Mouse (Mus musculus) splenic B cell, adult 2 months (primary cell): ENCODE data around the gene Sufu.

Source experiments
- DNase-seq: peaks from one replicate; pipeline ENCODE4 v3.0.0-alpha.2; 2011; ENCODE audit warnings: low read depth, low spot score
- H3K27me3 ChIP-seq: 2 replicates; pipeline ENCODE4 v1.6.1; 2012; ENCODE audit warnings: mild to moderate bottlenecking, low read length, moderate library complexity, mixed read lengths; ENCODE audit not compliant: control insufficient read depth, poor library complexity, insufficient read depth, severe bottlenecking
- H3K36me3 ChIP-seq: 2 replicates; pipeline ENCODE4 v1.6.1; 2012; ENCODE audit warnings: mild to moderate bottlenecking, low read length, moderate library complexity, mixed read lengths; ENCODE audit not compliant: control insufficient read depth, poor library complexity, insufficient read depth, severe bottlenecking

Gene Sufu

DNA sequence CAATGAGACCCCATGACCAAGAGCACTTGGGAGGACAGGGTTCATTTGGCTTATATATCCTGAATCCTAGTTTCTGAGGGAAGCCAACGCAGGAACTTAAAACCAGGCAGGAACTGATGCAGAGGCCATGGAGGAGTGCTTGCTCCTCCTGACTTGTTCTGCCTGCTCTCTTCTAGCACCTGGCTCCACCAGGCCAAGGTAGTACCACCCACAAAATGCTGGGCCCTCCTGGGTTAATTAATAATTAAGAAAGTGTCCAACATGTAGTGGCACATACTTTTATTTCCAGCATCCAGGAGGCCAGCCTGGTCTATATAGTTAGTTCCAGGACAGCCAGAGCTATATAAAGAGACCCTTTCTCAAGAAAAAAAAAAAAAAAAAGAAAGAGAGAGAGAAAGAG is 7.3 kb downstream of the Sufu start:
- Histone ChIP-seq H3K36me3 (peaks cover 3% of the 10 kb centered on the region; the same call in 1 of the 2 replicates), H3K27me3 (no peaks in the 10 kb centered on the region)
- no peak for DNase-seq

DNA sequence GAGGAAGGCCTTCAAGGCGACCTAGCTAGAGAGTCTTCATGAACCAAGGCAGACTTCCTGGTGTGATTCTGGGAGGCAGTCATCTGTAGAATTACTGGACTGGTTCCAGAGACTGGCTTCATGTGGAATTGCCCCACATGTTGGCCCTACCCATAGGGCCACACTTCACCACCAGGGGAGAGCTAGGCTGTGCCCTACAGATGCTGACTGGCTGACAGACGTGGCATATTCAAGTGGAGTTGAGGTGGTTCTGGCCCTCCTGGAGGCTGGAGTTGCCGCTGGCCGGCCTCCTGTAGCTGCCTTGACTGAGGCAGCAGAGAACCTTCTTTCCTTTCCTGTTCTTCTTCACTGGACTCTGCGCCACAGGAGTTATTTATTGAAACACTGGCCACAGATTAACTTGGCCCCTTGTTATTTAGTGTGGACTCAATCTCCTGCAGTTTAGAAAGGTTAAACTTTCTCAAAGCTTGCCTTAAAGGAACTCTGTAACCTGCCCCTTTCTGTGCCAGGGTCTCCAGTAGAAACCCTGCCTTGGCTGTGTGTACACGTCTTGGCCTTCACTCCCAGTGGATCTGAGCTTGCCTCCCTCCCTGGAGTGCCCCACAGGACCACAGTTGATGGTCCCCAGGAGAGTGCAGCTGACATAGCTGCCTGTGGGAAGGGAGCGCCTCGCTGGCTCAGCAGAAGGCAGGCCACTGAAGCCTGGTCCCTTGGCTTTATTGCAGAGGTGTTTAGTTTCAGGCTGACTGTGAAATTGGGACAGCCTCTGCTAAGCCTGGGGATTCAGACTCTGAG is 10.1 kb downstream of the Sufu start:
- Histone ChIP-seq H3K27me3 (no peaks in the 10 kb centered on the region), H3K36me3 (peaks cover 3% of the 10 kb centered on the region; the same call in 1 of the 2 replicates)
- DNase-seq = no peak

DNA sequence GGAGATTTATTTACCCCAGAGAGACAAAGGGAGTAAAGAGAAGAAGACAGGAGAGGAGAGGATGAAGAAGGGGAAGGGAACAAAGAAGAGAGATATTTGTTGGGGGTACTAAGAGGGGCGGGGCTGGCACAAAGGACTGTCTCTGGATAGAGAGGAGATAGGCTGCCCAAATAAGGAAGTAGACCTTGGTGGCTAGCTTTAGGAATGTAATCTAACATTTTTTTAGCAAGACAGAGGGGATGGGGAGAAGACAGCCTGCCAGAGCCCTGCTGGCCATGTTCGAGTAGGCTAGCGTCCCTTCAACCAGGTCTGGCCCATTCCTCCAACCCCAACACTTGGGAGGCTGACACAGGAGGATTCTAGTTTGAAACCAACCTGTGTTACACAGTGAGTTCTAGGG is 12.8 kb downstream of the Sufu start:
- H3K27me3 ChIP-seq = no peaks in the 10 kb centered on the region
- H3K36me3 ChIP-seq = no peaks in the 10 kb centered on the region
- DNase-seq = no peak

GRCm38 (mm10) chr19:46412056-46412805 is 15.5 kb downstream of the Sufu start:
- DNase-seq = no peak
- H3K27me3 ChIP-seq = no peaks in the 10 kb centered on the region

GRCm38 (mm10) chr19:46413969-46414368 is 17.3 kb downstream of the Sufu start:
- no peak for DNase-seq
- H3K36me3 ChIP-seq = peaks cover 2% of the 10 kb centered on the region; the same call in 1 of the 2 replicates
- no peaks in the 10 kb centered on the region for H3K27me3 ChIP-seq

More at GRCm38 (mm10) chr19:46412056-46412805, 15.5 kb downstream of the Sufu start:
- peaks cover 2% of the 10 kb centered on the region; the same call in 1 of the 2 replicates for H3K36me3 ChIP-seq

DNA sequence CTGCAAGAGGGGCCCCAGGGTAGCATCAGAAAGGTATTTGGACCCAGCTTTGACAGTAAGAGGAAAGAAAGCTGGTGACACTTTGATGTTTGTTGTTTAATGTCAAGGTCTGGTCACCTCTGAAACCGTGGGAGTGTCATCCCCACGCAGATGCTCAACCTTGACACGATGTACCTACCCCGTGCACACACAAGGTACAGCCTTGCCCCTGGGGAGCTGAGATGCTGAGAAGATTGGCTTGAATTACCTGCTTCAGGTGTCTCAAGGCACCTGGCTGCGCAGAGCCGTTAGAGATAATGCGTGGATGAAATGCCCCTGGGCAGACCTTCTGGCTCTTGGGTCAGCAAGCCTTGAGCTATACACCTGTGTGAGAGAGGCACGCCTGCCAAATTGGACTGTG is 17.8 kb downstream of the Sufu start:
- DNase-seq = no peak
- Histone ChIP-seq H3K27me3 (no peaks in the 10 kb centered on the region), H3K36me3 (peaks cover 2% of the 10 kb centered on the region; the same call in 1 of the 2 replicates)

GRCm38 (mm10) chr19:46416276-46416675 is 19.6 kb downstream of the Sufu start:
- Histone ChIP-seq H3K27me3 (no peaks in the 10 kb centered on the region), H3K36me3 (peaks cover 2% of the 10 kb centered on the region; the same call in 1 of the 2 replicates)
- no peak for DNase-seq

- peaks cover 2% of the 10 kb centered on the region; the same call in 1 of the 2 replicates for H3K36me3 ChIP-seq
- DNase-seq = no peak
Observed at GRCm38 (mm10) chr19:46418051-46418450, 21.4 kb downstream of the Sufu start.

DNA sequence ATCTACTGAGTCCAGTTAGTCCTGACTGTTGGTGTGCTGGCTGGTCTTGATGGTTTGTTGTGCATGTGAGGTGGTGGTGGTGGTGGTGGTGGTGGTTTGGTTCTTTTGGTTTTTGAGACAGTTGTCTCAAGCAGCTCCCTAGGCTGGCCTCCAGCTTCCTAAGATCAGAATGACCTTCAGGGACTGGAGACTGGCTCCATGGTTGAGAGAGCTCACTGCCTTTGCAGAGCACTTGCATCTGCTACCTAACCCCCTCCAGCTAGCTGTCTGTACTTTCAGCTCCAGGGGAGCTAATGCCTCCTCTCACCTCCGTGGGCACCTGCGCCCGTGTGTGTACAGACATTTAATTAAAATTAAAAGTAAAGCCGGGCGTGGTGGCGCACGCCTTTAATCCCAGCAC is 23.7 kb downstream of the Sufu start:
- Histone ChIP-seq H3K36me3 (peaks cover 2% of the 10 kb centered on the region; the same call in 1 of the 2 replicates), H3K27me3 (no peaks in the 10 kb centered on the region)
- no peak for DNase-seq

More at GRCm38 (mm10) chr19:46418051-46418450, 21.4 kb downstream of the Sufu start:
- H3K27me3 ChIP-seq = no peaks in the 10 kb centered on the region

DNA sequence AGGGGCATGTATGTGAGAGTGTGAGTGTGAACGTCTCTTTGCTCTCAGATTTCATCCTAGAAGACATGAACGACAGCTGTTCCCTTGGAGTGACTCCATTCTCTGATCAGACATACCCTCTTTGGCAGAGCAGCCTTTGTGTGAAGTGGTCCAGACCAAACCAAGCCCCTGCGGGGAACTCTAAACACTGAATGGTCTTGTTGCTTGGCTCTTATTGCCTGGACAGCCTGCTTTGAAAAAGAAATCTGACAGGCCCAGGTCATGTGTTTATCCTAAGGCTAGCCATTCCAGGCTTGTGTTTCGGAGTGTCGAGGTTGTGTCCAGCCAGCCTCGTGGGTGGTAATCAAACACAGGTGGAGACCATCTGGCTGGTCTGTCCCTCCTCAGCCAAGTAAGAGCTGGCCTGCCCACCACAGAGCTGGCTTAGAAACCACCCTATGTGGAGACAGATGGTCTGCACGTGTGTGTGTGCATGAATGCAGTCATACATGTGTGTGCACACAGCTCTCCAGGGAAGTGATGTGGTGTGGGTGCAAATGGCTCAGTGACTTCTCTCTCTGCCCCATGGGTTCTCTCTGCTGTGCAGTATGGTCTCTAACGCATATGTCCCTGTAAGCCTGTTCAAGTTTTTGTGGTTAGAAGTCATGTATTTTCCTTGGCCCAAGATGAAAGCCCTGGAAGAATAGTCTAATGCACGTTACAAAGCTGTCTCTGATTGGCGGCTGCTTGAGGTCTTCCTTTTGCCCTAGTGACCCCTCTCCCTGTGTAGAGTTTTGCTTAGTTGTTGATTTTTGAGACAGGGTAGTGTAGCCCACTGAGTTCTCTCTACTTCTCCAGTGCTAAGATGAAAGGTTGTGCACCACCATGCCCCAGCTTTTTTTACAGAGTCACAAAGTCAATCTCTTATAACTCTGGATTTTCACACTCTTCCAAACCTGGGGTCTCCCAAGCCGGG is 26.0 kb downstream of the Sufu start:
- H3K27me3 ChIP-seq = no peaks in the 10 kb centered on the region
- H3K36me3 ChIP-seq = no peaks in the 10 kb centered on the region
- DNase-seq = no peak

- no peak for DNase-seq
- H3K36me3 ChIP-seq = no peaks in the 10 kb centered on the region
- no peaks in the 10 kb centered on the region for H3K27me3 ChIP-seq
Observed at GRCm38 (mm10) chr19:46425266-46425665, 28.6 kb downstream of the Sufu start.

- Histone ChIP-seq H3K27me3 (no peaks in the 10 kb centered on the region), H3K36me3 (no peaks in the 10 kb centered on the region)
- DNase-seq = no peak
Observed at GRCm38 (mm10) chr19:46426488-46426887, 29.8 kb downstream of the Sufu start.

GRCm38 (mm10) chr19:46429250-46429649 is 32.6 kb downstream of the Sufu start:
- DNase-seq = no peak
- Histone ChIP-seq H3K27me3 (no peaks in the 10 kb centered on the region), H3K36me3 (no peaks in the 10 kb centered on the region)

DNA sequence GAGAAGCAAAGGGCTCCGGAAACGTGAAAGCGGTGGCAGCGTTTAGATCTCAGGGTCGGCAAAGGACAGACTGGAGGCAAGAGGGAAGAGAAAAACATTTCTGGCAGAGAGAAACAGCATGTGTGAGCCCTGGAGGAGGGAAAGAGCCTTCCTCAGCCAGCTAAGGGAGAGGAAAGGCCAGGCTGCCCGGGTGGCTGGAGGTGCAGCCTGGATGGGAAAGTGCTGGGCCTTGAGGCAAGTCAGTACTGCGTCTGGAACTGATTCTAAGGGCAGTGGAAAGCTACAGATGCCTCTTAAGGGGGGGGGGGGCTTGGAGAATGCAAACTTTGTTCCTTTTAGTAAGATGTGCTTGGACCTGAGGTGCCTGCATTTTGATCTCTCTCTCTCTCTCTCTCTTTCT is 37.0 kb downstream of the Sufu start:
- H3K27me3 ChIP-seq = no peaks in the 10 kb centered on the region
- DNase-seq = no peak
- H3K36me3 ChIP-seq = no peaks in the 10 kb centered on the region
